Mouse (Mus musculus) activated CD4-positive, CD25-positive, alpha-beta regulatory T cell, adult 4 months (primary cell): ENCODE data around the gene Snx17. TPM values are rescaled to one million over a fixed set of nuclear protein-coding genes. Genes with fewer than 3 reads are reported as not detected.

Experiments used
- ATAC-seq: one replicate; pipeline ENCODE4 v1.8.0; 2017
- polyA plus RNA-seq, 2 experiments: library from polyadenylated mRNA; unstranded; fragments of 100-300 nt; shearing (Covaris generic); gene quantifications; one replicate each; pipeline ENCODE4 v1.2.1; 2017

Gene Snx17
- polyA plus RNA-seq, 2 experiments from 2014 or later = 99.1 to 123 TPM

DNA sequence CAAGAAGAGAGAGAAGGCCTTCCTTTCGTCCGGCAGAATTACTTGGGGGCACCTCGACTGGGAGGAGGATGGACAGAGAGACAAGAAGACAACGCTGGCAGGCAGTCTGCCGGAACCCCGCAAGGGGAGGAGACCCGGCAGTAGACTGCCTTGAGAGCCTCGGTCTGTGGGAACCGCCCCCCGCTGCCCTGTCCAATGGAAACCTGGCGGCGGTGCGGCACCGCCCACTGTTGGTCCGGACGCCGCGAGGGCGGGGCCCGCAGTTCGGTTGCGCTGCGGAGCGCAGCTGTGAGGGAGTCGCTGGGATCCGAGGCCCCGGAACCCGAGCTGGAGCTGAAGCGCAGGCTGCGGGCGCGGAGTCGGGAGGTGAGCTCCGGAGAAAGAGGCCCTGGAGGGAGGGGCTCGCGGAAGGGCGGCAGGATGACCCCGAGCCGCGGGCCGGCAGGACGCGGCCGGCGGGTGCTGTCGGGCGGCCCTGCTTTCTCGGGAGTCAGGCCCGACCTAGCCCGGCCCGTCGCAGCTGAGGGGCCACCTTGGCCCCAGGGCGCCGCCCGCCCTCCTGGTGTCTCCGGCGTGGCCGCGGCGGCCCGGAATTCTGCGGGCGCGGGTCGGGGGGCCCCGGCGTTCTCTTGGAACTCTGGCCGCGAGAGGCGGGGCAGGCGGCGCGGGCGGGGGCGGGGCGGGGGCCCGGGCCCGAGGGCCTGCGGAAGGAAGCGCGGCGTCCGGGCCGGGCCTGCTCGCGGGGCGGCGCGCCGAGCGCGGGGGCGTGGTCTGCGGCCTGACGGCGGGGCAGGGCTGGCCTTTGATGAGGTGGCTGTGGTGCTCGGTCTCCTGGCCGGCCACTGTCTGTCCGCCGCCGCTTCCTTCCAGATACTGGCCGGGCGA lies 47.9 kb downstream of the Snx17 start, which contains the start of the genes Nrbp1 and Gm9970:
TSS of gene Nrbp1 (plus strand) at position 228 of the 885 bp plus-strand sequence.
TSS of gene Gm9970 (minus strand) at position 596 of the 885 bp plus-strand sequence.
- peak; percentile 94 for ATAC-seq

- peak; percentile 31 for ATAC-seq
These were observed 48.6 kb downstream of the Snx17 start for GRCm38 (mm10) chr5:31241522-31242034.

GRCm38 (mm10) chr5:31242191-31242590 lies 49.2 kb downstream of the Snx17 start:
- no peak for ATAC-seq

Other genes with a start within 250 kb of the Snx17 start
- under 1 TPM in 1 of 2 experiments, not detected in 1; 0.50 TPM for gene Cgref1, start 247.6 kb upstream of the Snx17 start, polyA plus RNA-seq
- 10 to 100 TPM; 60.4 to 71.0 TPM for gene Preb, start 232.9 kb upstream of the Snx17 start, polyA plus RNA-seq
- gene Tcf23, start 224.6 kb upstream of the Snx17 start, polyA plus RNA-seq = not detected
- 10 to 100 TPM; 80.2 to 81.8 TPM for gene Atraid, start 144.9 kb upstream of the Snx17 start, polyA plus RNA-seq
- 1 to 10 TPM; 2.7 to 3.2 TPM for gene Slc5a6, start 144.3 kb upstream of the Snx17 start, polyA plus RNA-seq
- gene Cad, start 138.4 kb upstream of the Snx17 start, polyA plus RNA-seq = 1 to 10 TPM; 5.7 to 9.7 TPM
- under 1 TPM in 1 of 2 experiments, not detected in 1; 0.28 TPM for gene Dnajc5g, start 86.9 kb upstream of the Snx17 start, polyA plus RNA-seq
- gene Slc30a3, start 85.0 kb upstream of the Snx17 start, polyA plus RNA-seq = not detected
- not detected for gene Trim54, start 76.5 kb upstream of the Snx17 start, polyA plus RNA-seq
- gene Ucn, start 54.4 kb upstream of the Snx17 start, polyA plus RNA-seq = not detected
- 10 to 100 TPM; 44.0 to 44.5 TPM for gene Mpv17, start 39.0 kb upstream of the Snx17 start, polyA plus RNA-seq
- gene Gm29609, start 13.3 kb upstream of the Snx17 start, polyA plus RNA-seq = 1 to 10 TPM; 1.6 to 2.3 TPM
- gene Gtf3c2, start 13.1 kb upstream of the Snx17 start, polyA plus RNA-seq = 10 to 100 TPM; 64.6 to 66.3 TPM
- gene Eif2b4, start 203 bp downstream of the Snx17 start, polyA plus RNA-seq = 10 to 100 TPM; 37.6 to 41.9 TPM
- 1 to 10 TPM; 2.4 to 4.4 TPM for gene Zfp513, start 9.1 kb downstream of the Snx17 start, polyA plus RNA-seq
- 10 to 100 TPM; 57.8 to 69.6 TPM for gene Ppm1g, start 27.5 kb downstream of the Snx17 start, polyA plus RNA-seq
- 10 to 100 TPM; 90.1 to 91.2 TPM for gene Nrbp1, start 47.6 kb downstream of the Snx17 start, polyA plus RNA-seq
- not detected for gene Gm9970, start 48.0 kb downstream of the Snx17 start, polyA plus RNA-seq
- gene Krtcap3, start 58.5 kb downstream of the Snx17 start, polyA plus RNA-seq = 10 to 100 TPM; 26.6 to 35.5 TPM
- gene Ift172, start 97.9 kb downstream of the Snx17 start, polyA plus RNA-seq = 1 to 10 TPM; 2.6 to 7.2 TPM
- not detected for gene Fndc4, start 102.9 kb downstream of the Snx17 start, polyA plus RNA-seq
- not detected for gene Gckr, start 104.2 kb downstream of the Snx17 start, polyA plus RNA-seq